Mouse (Mus musculus): ENCODE data around the gene Mgat5.

DNA sequence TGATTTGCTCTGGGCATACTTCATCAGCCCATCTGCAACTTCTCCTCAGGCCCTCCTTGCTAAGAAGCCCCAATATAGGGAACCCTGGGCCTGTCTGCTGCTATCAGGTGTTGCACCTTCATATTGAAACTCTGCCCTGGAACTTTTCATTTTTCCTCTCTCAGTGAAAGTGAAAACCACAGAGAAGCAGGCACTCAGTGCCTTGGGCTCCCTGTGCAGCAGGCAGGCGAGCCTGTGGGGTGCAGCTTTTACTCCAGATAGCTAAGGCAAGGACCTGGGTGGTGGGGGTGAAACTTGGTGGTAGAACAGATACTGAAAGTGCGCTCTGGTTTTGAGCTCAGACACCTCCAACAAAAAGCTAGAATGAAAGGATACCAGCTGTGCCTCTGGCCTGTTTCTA, 100.8 kb downstream of the Mgat5 start:
- TF ChIP-seq GATA1 (IDR thresholded peaks at IDR 0.05; ENCODE audit: borderline replicate concordance, low read length) = no peak
- TF ChIP-seq FLI1 (IDR thresholded peaks at IDR 0.05; ENCODE audit: low read length) = no peak
